Mouse (Mus musculus): ENCODE measurements at regions not wholly inside any gene's neighbourhood (a gene's known extent, or its start where the extent isn't known, plus 50 kb on each side); places are given as distances from the start of the nearest gene placed in this dataset.

GRCm38 (mm10) chr7:113107965-113108364 is 99.3 kb upstream of the Arntl start:
- TF ChIP-seq CTCF (IDR thresholded peaks at IDR 0.05; ENCODE audit: low read depth, low read length) (no peak), POLR2A (IDR thresholded peaks at IDR 0.05; ENCODE audit: borderline replicate concordance, low read depth, low read length) (no peak)
- H3K27ac ChIP-seq (ENCODE audit: insufficient read depth, low read depth, low read length), result no peak overlapping the region
- peaks cover 3% of the 10 kb centered on the region; the same call in 1 of the 2 replicates for H3K4me1 ChIP-seq (ENCODE audit: control insufficient read depth, insufficient read depth, low read length)
- no peak overlapping the region for H3K4me3 ChIP-seq (ENCODE audit: insufficient read depth, low read length)

GRCm38 (mm10) chr7:113108442-113109000 is 98.7 kb upstream of the Arntl start:
- peaks cover 3% of the 10 kb centered on the region; the same call in 1 of the 2 replicates for H3K4me1 ChIP-seq (ENCODE audit: control insufficient read depth, insufficient read depth, low read length)
- H3K4me3 ChIP-seq (ENCODE audit: insufficient read depth, low read length), result no peak overlapping the region
- no peak for TF ChIP-seq POLR2A (IDR thresholded peaks at IDR 0.05; ENCODE audit: borderline replicate concordance, low read depth, low read length)
- TF ChIP-seq CTCF (IDR thresholded peaks at IDR 0.05; ENCODE audit: low read depth, low read length), result no peak

GRCm38 (mm10) chr7:113109481-113109880 is 97.8 kb upstream of the Arntl start:
- Histone ChIP-seq H3K4me1 (ENCODE audit: control insufficient read depth, insufficient read depth, low read length) (no peaks in the 10 kb centered on the region), H3K27ac (ENCODE audit: insufficient read depth, low read depth, low read length) (no peak overlapping the region), H3K4me3 (ENCODE audit: insufficient read depth, low read length) (no peak overlapping the region)
- TF ChIP-seq CTCF (IDR thresholded peaks at IDR 0.05; ENCODE audit: low read depth, low read length), result no peak
- no peak for TF ChIP-seq POLR2A (IDR thresholded peaks at IDR 0.05; ENCODE audit: borderline replicate concordance, low read depth, low read length)

More at GRCm38 (mm10) chr7:113108442-113109000, 98.7 kb upstream of the Arntl start:
- H3K27ac ChIP-seq (ENCODE audit: insufficient read depth, low read depth, low read length), result no peak overlapping the region

GRCm38 (mm10) chr7:113110867-113111508 is 96.3 kb upstream of the Arntl start:
- H3K27ac ChIP-seq (ENCODE audit: insufficient read depth, low read depth, low read length), result no peak overlapping the region
- no peak overlapping the region for H3K4me3 ChIP-seq (ENCODE audit: insufficient read depth, low read length)
- H3K4me1 ChIP-seq (ENCODE audit: control insufficient read depth, insufficient read depth, low read length), result no peaks in the 10 kb centered on the region
- TF ChIP-seq POLR2A (IDR thresholded peaks at IDR 0.05; ENCODE audit: borderline replicate concordance, low read depth, low read length) (no peak), CTCF (IDR thresholded peaks at IDR 0.05; ENCODE audit: low read depth, low read length) (no peak)

- H3K27ac ChIP-seq (ENCODE audit: insufficient read depth, low read depth, low read length), result no peak overlapping the region
- TF ChIP-seq POLR2A (IDR thresholded peaks at IDR 0.05; ENCODE audit: borderline replicate concordance, low read depth, low read length), result no peak
- no peak for TF ChIP-seq CTCF (IDR thresholded peaks at IDR 0.05; ENCODE audit: low read depth, low read length)
- H3K4me3 ChIP-seq (ENCODE audit: insufficient read depth, low read length), result no peak overlapping the region
- H3K4me1 ChIP-seq (ENCODE audit: control insufficient read depth, insufficient read depth, low read length), result no peaks in the 10 kb centered on the region
Measured at GRCm38 (mm10) chr7:113113266-113113893, 93.9 kb upstream of the Arntl start.

GRCm38 (mm10) chr7:113117599-113117998 is 89.7 kb upstream of the Arntl start:
- H3K4me3 ChIP-seq (ENCODE audit: insufficient read depth, low read length), result no peak overlapping the region
- no peaks in the 10 kb centered on the region for H3K4me1 ChIP-seq (ENCODE audit: control insufficient read depth, insufficient read depth, low read length)
- no peak overlapping the region for H3K27ac ChIP-seq (ENCODE audit: insufficient read depth, low read depth, low read length)
- TF ChIP-seq POLR2A (IDR thresholded peaks at IDR 0.05; ENCODE audit: borderline replicate concordance, low read depth, low read length) (no peak), CTCF (IDR thresholded peaks at IDR 0.05; ENCODE audit: low read depth, low read length) (no peak)

GRCm38 (mm10) chr7:113121911-113122319 is 85.3 kb upstream of the Arntl start:
- TF ChIP-seq CTCF (IDR thresholded peaks at IDR 0.05; ENCODE audit: low read depth, low read length) (no peak), POLR2A (IDR thresholded peaks at IDR 0.05; ENCODE audit: borderline replicate concordance, low read depth, low read length) (no peak)
- no peak overlapping the region for H3K27ac ChIP-seq (ENCODE audit: insufficient read depth, low read depth, low read length)
- H3K4me1 ChIP-seq (ENCODE audit: control insufficient read depth, insufficient read depth, low read length), result no peaks in the 10 kb centered on the region
- no peak overlapping the region for H3K4me3 ChIP-seq (ENCODE audit: insufficient read depth, low read length)

GRCm38 (mm10) chr7:113126010-113126409 is 81.3 kb upstream of the Arntl start:
- Histone ChIP-seq H3K4me1 (ENCODE audit: control insufficient read depth, insufficient read depth, low read length) (no peaks in the 10 kb centered on the region), H3K27ac (ENCODE audit: insufficient read depth, low read depth, low read length) (no peak overlapping the region), H3K4me3 (ENCODE audit: insufficient read depth, low read length) (no peak overlapping the region)
- TF ChIP-seq CTCF (IDR thresholded peaks at IDR 0.05; ENCODE audit: low read depth, low read length), result no peak

GRCm38 (mm10) chr7:113130552-113130951 is 76.7 kb upstream of the Arntl start:
- Histone ChIP-seq H3K4me1 (ENCODE audit: control insufficient read depth, insufficient read depth, low read length) (peaks cover 10% of the 10 kb centered on the region), H3K27ac (ENCODE audit: insufficient read depth, low read depth, low read length) (no peak overlapping the region), H3K4me3 (ENCODE audit: insufficient read depth, low read length) (no peak overlapping the region)
- TF ChIP-seq POLR2A (IDR thresholded peaks at IDR 0.05; ENCODE audit: borderline replicate concordance, low read depth, low read length), result no peak

- no peak overlapping the region for H3K4me3 ChIP-seq (ENCODE audit: insufficient read depth, low read length)
- H3K27ac ChIP-seq (ENCODE audit: insufficient read depth, low read depth, low read length), result no peak overlapping the region
- TF ChIP-seq CTCF (IDR thresholded peaks at IDR 0.05; ENCODE audit: low read depth, low read length), result peak; percentile 25; the same call in 1 of the 2 replicates
- no peak for TF ChIP-seq POLR2A (IDR thresholded peaks at IDR 0.05; ENCODE audit: borderline replicate concordance, low read depth, low read length)
- peaks cover 10% of the 10 kb centered on the region for H3K4me1 ChIP-seq (ENCODE audit: control insufficient read depth, insufficient read depth, low read length)
Measured at GRCm38 (mm10) chr7:113131945-113132538, 75.2 kb upstream of the Arntl start.
